Mouse (Mus musculus): ENCODE results near the gene Tom1l1. TPM values are rescaled to one million over a fixed set of nuclear protein-coding genes. Genes with fewer than 3 reads are reported as not detected.

The Tom1l1 gene
- total RNA-seq, 2 experiments from 2014 or later: 11.7 to 13.9 TPM

GRCm38 (mm10) chr11:90677027-90677426 is 11.1 kb downstream of the Tom1l1 start:
- intact Hi-C loops (cut with DNase I): no loop called here
- DNase-seq: no peak

GRCm38 (mm10) chr11:90675479-90676110 is 12.6 kb downstream of the Tom1l1 start:
- no peak for DNase-seq
- intact Hi-C loops (cut with DNase I): no loop called here

DNA sequence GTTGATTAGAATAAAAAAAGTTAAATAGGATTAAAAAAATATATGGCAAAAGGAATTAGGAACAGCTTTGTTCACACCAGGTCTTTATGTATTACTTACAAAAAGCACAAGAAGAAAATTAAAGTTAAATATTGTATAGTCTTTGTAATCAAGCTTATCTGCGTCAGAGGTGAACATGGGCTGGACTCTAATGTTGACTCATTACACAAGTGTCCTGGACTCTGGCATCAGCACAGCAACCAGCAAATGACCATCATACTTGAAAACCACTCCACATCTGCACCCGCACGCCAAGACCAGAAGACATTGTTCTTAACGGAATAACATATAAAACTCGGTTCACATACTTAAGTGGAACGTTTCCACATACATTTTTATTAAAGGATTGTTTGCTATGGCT is 20.8 kb downstream of the Tom1l1 start:
- intact Hi-C loops (cut with DNase I): no loop called here

GRCm38 (mm10) chr11:90666916-90667315 is 21.2 kb downstream of the Tom1l1 start:
- DNase-seq: no peak
- intact Hi-C loops (cut with DNase I): no loop called here

More for the DNA sequence above, 20.8 kb downstream of the Tom1l1 start:
- DNase-seq: no peak

GRCm38 (mm10) chr11:90666144-90666757 is 21.9 kb downstream of the Tom1l1 start:
- intact Hi-C loops (cut with DNase I): no loop called here
- DNase-seq: no peak

DNA sequence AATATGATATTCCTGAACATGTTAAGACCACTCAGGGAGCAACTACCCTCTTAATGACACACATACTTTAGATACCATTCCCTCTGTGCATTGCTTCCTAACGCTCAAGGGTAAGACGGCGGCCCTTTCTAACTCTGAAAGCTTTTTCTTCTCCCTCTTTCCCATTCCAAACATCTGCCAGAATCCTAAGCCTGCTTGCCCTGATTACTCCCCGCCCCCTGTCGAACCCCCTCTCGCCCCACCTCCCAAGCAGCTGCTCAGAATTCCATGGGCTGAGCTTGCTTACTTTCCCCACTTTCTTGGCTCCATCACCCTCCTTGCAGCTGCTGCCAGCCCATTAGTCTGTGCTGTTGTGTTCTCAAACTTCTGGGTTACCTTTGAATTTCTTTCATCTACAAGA is 23.0 kb downstream of the Tom1l1 start:
- DNase-seq: no peak
- intact Hi-C loops (cut with DNase I): no loop called here

DNA sequence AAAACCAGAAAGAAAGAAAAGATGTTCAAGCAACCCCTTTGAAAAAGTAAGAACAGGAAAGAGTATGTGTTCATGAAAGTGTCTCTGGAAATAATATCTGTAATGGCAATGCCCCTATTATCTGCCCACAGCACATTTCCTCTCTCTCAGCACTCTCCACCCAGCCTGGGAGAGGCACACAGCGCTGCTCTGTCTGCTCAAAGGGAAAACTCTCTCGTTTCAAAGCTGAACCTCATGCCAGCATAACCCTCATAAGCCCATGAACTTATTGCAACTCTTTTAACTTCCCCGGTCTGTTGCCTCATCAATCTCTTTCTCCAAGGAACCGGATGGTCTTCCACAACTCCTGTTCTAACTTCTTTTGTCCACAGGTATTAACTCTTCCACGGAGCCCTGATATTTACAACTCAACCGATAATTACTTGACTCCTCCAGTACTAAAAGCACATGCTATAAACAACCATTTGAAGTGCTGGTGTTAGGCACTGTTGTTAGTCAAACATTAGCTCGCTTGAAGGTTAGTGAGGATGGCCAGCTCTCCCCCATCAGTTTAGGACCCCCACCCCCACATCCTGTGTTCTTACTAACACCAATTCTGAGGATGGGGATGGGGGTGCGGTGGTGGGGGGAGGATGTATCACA is 23.7 kb downstream of the Tom1l1 start:
- no peak for DNase-seq
- intact Hi-C loops (cut with DNase I): no loop called here

- DNase-seq: no peak
- intact Hi-C loops (cut with DNase I): no loop called here
Measured at GRCm38 (mm10) chr11:90663618-90664297, 24.4 kb downstream of the Tom1l1 start.

DNA sequence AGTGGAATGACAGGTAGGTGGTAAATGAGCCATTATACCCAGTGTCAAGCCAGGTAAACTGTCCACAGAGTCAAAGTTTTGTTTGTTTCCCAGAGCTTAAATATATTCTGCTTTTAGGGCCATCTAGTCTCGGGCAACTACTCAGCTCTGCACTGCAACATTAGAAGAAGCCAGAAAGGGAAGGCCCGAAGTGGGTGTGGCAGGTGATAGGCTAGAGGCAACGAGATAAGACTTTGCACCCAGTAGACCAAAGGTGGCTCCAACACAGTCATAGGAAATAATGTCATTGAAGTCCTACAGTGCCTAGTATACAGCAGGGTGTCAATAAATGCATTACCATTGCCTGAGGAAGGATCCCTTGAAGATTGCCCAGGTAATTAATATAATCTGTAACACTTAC is 25.1 kb downstream of the Tom1l1 start:
- intact Hi-C loops (cut with DNase I): no loop called here
- DNase-seq: no peak

DNA sequence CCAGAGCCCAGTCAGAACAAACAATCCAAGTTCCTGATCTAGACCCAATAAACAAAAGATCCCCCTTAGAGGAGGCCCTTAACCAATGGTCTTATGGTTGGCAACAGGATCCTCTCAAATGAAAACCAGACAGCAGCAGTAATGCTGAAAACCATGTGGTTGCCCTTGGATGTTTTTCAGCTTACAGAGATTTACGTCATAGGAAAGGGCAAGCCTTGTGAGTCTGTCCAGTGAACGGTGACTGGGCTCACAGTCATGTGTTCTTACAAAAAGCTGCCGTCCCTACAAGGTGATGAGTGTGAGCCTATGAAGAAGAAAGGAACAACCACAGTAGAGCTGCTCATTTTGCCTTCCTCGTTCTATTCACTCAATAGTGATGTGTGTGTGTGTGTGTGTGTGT is 27.5 kb downstream of the Tom1l1 start:
- DNase-seq: no peak

DNA sequence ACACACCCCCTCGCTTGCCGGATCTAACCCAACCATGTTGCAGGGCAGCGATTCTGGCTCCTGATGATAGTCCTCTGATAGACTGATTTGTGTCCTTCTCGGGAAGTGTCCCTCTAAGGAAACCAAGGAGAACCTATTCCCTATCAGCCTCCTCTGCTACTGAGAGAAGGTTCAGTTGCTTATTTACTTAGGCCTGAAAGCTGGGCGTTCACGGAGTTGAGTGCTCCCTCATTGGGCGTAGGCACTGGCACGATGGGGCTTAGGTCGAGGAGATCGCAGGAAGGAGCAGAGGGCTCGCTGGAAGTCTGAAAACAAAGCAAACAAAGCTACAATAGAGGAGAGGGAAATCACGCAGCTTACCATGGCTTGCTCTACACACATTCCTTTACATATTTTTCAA is 30.6 kb downstream of the Tom1l1 start:
- intact Hi-C loops (cut with DNase I): no loop called here
- DNase-seq: no peak

More for the DNA sequence above, 27.5 kb downstream of the Tom1l1 start:
- intact Hi-C loops (cut with DNase I): no loop called here

DNA sequence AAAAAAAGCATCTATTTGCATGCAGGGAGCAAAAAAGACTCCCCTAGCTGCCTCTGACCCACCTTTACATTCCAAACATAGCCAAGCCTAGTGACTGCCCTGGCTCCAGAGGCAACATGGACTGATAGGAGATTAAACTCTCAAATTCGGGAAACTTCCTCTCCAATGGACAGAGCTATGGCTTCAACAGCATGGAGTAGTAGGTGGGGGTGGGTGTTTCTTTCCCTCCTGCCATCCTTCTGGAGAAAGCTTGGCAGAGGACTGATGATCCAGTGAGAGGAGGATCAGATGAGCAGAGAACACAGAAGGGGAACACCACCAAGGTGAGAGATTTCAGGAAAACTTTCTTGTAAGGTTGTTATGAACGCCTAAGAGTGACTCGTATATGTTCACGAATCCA is 35.6 kb downstream of the Tom1l1 start:
- no peak for DNase-seq
- intact Hi-C loops (cut with DNase I): no loop called here

- DNase-seq: no peak
- intact Hi-C loops (cut with DNase I): no loop called here
Measured at GRCm38 (mm10) chr11:90650231-90650885, 37.8 kb downstream of the Tom1l1 start.

GRCm38 (mm10) chr11:90649777-90650176 is 38.4 kb downstream of the Tom1l1 start:
- intact Hi-C loops (cut with DNase I): no loop called here
- no peak for DNase-seq

- intact Hi-C loops (cut with DNase I): no loop called here
- DNase-seq: peak in 1 of 2 experiments; percentile 9
Measured at GRCm38 (mm10) chr11:90638312-90638830, 49.8 kb downstream of the Tom1l1 start.

GRCm38 (mm10) chr11:90637440-90638311 is 50.5 kb downstream of the Tom1l1 start, which contains the start of the genes Stxbp4 and Cox11:
Gene Stxbp4 (minus strand): TSS chr11:90638084.
Gene Cox11 (plus strand): TSS chr11:90638173.
- intact Hi-C loops (cut with DNase I): no loop called here
- peak; percentile 87 to 88 for DNase-seq

GRCm38 (mm10) chr11:90634661-90635060 is 53.5 kb downstream of the Tom1l1 start:
- intact Hi-C loops (cut with DNase I): no loop called here
- DNase-seq: no peak

DNA sequence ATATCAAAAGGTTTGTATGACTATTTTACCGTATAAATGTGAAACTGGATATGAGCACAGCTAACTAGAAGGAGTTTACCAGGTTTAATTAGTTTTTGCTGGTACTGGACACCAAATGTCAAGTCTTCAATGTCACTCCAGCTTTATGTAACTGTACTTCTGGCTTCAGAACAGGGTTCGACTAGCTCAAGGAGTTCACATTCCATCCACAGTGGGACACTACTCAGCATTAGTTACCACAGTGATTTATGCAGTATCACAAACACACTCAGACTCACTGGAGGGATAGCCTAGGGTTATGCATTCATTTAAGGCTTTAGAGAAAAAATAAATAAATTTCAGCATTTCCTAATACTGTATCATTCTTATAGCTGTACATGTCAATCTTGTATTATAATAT is 55.7 kb downstream of the Tom1l1 start:
- intact Hi-C loops (cut with DNase I): no loop called here
- no peak for DNase-seq

DNA sequence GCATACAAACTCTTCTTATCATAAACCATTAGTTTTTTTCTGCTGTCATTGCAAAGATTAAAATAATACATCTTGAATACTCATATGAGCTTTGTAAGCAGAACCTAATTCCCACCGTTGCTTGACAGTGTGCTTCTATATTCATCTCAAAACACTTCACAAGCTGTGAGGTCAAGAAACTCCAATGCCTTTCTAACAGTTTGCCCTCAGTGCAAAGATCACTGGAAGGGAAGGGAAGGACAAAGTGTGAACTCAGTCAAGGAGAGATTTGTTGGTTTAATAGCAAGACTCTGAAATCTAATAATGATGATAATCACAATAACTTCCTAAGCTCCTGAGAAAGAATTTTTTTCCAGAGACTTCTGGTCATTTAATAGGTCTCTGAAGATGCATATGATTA is 60.4 kb downstream of the Tom1l1 start:
- no peak for DNase-seq
- intact Hi-C loops (cut with DNase I): no loop called here

DNA sequence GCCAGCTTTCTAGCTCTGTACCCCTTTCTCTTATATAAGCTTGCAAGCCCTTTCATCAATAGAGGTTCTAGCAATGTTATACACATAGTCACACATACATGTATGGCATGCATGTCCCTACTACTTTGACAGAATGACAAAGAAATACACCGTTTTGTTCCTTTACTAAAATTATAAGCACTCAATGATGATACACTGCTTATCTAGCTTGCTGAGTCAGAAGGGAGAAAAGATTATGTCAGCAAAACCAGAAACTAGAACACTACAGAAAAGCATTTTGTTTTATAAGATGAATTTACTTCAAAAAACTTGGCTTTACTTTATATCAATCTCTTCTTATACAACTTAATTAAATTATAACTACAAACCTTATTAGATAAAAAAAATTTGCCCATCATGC is 63.0 kb downstream of the Tom1l1 start:
- DNase-seq: no peak
- intact Hi-C loops (cut with DNase I): no loop called here

All from gastrocnemius, postnatal 36 days (tissue).